Mouse (Mus musculus) inflammation-experienced regulatory T-cells, adult 6 months (primary cell): Measurements from ENCODE around the gene Magea4. TPM values are rescaled to one million over a fixed set of nuclear protein-coding genes. Genes with fewer than 3 reads are reported as not detected.

Experiments
- ATAC-seq: one replicate; pipeline ENCODE4 v1.8.0; 2017
- polyA plus RNA-seq, 3 experiments: library from polyadenylated mRNA; unstranded; fragments of 100-300 nt; shearing (Covaris generic); gene quantifications; one replicate each; pipeline ENCODE4 v1.2.1; 2017

Magea4 gene
- not detected for polyA plus RNA-seq

DNA sequence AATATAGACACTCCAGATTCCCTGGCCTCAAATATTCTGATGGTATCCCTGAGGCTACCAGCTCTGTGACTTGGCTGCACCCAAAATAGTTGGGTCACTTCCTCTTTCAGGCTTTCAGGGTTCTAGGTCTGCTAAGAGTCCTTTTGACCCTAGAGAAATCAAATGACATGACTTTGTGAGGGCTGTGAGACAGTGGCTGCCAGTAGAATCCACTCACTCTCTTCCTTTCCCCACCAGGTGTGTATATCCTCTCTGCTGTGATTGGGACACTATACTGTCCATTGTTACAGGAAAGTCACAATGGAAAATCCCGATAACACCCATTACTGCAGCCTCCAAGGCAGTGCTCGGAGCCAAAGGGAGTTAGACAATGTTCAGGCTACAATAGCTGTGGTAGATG lies at the start of gene Magea4:
Gene Magea4 (plus strand): TSS at position 301 of the 400 bp plus-strand sequence.
- no peak for ATAC-seq

DNA sequence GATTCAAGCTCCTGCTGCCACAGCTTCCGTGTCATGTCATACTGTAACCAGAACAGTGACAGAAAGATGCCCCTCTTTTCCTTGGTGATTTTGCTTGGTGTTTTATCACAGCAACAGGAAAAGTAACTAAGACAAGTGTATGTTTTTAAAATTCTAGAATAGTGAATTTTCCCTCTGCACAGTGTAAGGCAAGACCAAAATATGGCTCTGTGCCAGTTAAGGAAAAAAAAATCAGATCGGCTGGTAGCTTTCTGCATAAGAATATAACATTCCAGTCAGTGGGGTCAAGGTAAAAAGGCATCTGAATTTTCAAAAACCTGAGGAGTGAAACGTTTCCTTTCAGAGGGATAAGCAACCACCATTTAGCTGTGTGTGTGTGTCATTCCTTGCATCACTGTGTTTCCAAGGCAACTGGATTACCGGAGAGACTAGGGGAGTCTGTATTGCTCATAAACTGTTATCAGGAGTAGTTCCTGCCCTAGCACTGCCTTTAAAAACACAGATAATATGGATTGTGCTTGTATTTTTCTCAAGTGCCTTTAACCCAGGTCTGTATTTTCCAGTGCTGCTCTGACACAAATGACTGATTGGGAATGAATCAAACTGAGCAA lies 18.8 kb upstream of the Magea4 start:
- no peak for ATAC-seq

DNA sequence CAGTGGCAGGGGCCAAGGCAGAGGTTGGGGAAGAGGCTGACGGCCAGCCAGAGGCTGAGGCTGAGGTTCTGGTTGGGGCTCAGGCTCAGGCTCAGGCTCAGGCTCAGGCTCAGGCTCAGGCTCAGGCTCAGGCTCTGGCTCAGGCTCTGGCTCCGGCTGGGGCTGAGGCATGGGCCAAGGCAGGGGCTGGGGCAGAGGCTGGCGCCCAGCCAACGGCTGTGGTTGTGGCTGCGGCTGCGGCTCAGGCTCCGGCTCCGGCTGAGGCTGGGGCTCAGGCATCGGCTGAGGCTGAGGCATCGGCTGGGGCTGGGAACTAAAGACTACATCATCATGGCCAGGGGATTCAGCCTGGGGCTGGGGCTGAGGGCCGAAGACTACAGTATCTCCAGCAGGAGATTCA lies 48.8 kb downstream of the Magea4 start:
- ATAC-seq, result no peak

Other genes starting within 250 kb of the Magea4 start
- gene Fate1, start 249.0 kb upstream of the Magea4 start, polyA plus RNA-seq, result not detected
- under 1 TPM in 1 of 3 experiments, not detected in 2; 0.44 TPM for gene Cnga2, start 230.2 kb upstream of the Magea4 start, polyA plus RNA-seq
- gene Gabre, start 52.8 kb downstream of the Magea4 start, polyA plus RNA-seq, result under 1 TPM in 1 of 3 experiments, not detected in 2; 0.27 TPM
- gene Magea10, start 164.8 kb downstream of the Magea4 start, polyA plus RNA-seq, result not detected